Mouse (Mus musculus) G1E (cell line): ENCODE data around the gene Fgfr2. TPM values are rescaled to one million over a fixed set of nuclear protein-coding genes. Genes with fewer than 3 reads are reported as not detected.
A peak's percentile ranks its signal among the peaks of the same experiment; 100 is the strongest.

ENCODE experiments used
- ATAC-seq: 2 replicates; pipeline ENCODE4 v1.8.0; 2016; ENCODE audit warnings: mild to moderate bottlenecking; ENCODE audit not compliant: insufficient number of reproducible peaks, poor library complexity, low FRiP score, severe bottlenecking; ENCODE audit errors: extremely low read depth
- DNase-seq: peaks from one replicate; pipeline ENCODE4 v3.0.0; 2012; ENCODE audit warnings: low spot score
- H3K27me3 ChIP-seq: 2 replicates; pipeline ENCODE4 v1.6.1; 2012; ENCODE audit warnings: mild to moderate bottlenecking, low read length, inconsistent platforms; ENCODE audit not compliant: insufficient read depth
- H3K36me3 ChIP-seq: replicated peaks from 2 replicates; pipeline ENCODE3; 2012; ENCODE audit warnings: mild to moderate bottlenecking, inconsistent platforms
- H3K4me1 ChIP-seq: 2 replicates; pipeline ENCODE4 v1.6.1; 2012; ENCODE audit warnings: low read depth, low read length, inconsistent platforms, mixed read lengths; ENCODE audit not compliant: insufficient read depth
- H3K4me3 ChIP-seq: 2 replicates; pipeline ENCODE4 v1.5.1; 2012; ENCODE audit warnings: low read depth, mild to moderate bottlenecking, inconsistent platforms, low read length, moderate library complexity, mixed read lengths
- H3K9me3 ChIP-seq: replicated peaks from 2 replicates; pipeline ENCODE4 v1.6.1; 2012; ENCODE audit warnings: inconsistent platforms
- CTCF ChIP-seq: IDR thresholded peaks from 2 replicates; pipeline ENCODE4 v1.5.1; 2012; ENCODE audit warnings: low read depth, low read length, inconsistent platforms, mixed read lengths
- GATA1 ChIP-seq: IDR thresholded peaks from 2 replicates; pipeline ENCODE4 v1.6.1; 2012; ENCODE audit warnings: borderline replicate concordance, low read length, inconsistent platforms, mixed read lengths
- GATA2 ChIP-seq: IDR thresholded peaks from 2 replicates; pipeline ENCODE4 v1.6.1; 2012; ENCODE audit warnings: low read depth, low read length, inconsistent platforms, borderline replicate concordance
- POLR2AphosphoS5 ChIP-seq: IDR thresholded peaks from 2 replicates; pipeline ENCODE4 v1.6.1; 2012; ENCODE audit warnings: low read depth, low read length, inconsistent platforms; ENCODE audit not compliant: insufficient replicate concordance
- TAL1 ChIP-seq: conservative IDR thresholded peaks from 2 replicates; pipeline ENCODE4 v1.6.1; 2012; ENCODE audit warnings: low read depth, low read length, inconsistent platforms, mixed read lengths
- polyA plus RNA-seq: library from polyadenylated mRNA; stranded (reverse); fragments of >175 nt; gene quantifications from 2 replicates; pipeline ENCODE4 v1.2.3, GENCODE M21; 2012
- total RNA-seq, 2 experiments: library from RNA; stranded (forward) in 1 of 2; stranded (reverse) in 1 of 2; fragments of 200-1000 nt in 1 of 2; fragments of >200 nt in 1 of 2; fragmentation: Nextera tagmentation in 1 of 2; gene quantifications; 2 replicates each; pipeline ENCODE4 v1.2.3; 2014 to 2017

The Fgfr2 gene
- total and polyA plus RNA-seq, 3 experiments: 0.22 TPM; not detected in 2

DNA sequence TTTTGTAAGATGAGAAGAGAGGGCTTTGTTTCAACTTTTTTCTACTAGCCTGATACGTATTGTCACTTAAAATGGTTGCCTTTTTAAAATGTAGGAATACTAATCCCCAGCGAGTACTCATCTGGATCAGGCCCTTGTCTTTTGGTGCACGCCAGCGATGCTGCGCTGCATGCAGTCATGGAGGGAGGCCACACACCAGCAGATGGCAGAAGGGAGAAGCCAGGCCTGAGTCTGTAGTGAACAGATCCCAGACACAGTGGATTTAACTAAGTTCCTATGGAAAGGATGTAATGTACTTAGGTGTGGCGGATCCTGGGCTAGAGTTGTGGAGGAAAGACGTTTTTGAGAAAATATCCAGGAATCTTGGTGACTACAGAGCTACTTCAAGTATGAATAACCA is 239.1 kb downstream of the Fgfr2 start:
- H3K4me3 ChIP-seq: no peak overlapping the region
- ATAC-seq: no peak
- no peak for DNase-seq
- H3K9me3 ChIP-seq: no peaks in the 10 kb centered on the region
- no peaks in the 10 kb centered on the region for H3K4me1 ChIP-seq
- no peaks in the 10 kb centered on the region for H3K27me3 ChIP-seq
- peaks cover 68% of the 10 kb centered on the region for H3K36me3 ChIP-seq
- TF ChIP-seq GATA1: no peak
- TF ChIP-seq POLR2AphosphoS5: no peak
- no peak for TF ChIP-seq TAL1
- no peak for TF ChIP-seq GATA2
- TF ChIP-seq CTCF: no peak

GRCm38 (mm10) chr7:132882343-132882742 is 240.8 kb downstream of the Fgfr2 start:
- H3K36me3 ChIP-seq: peaks cover 83% of the 10 kb centered on the region
- DNase-seq: no peak

GRCm38 (mm10) chr7:132880276-132880675 is 242.9 kb downstream of the Fgfr2 start:
- H3K4me1 ChIP-seq: no peaks in the 10 kb centered on the region
- no peak overlapping the region for H3K4me3 ChIP-seq
- H3K9me3 ChIP-seq: no peaks in the 10 kb centered on the region
- DNase-seq (no peak), ATAC-seq (no peak)
- H3K36me3 ChIP-seq: peaks cover 96% of the 10 kb centered on the region
- TF ChIP-seq GATA2: no peak
- no peak for TF ChIP-seq GATA1
- TF ChIP-seq POLR2AphosphoS5: no peak
- no peak for TF ChIP-seq TAL1
- no peak for TF ChIP-seq CTCF
- no peaks in the 10 kb centered on the region for H3K27me3 ChIP-seq

More at GRCm38 (mm10) chr7:132882343-132882742, 240.8 kb downstream of the Fgfr2 start:
- Histone ChIP-seq H3K27me3 (no peaks in the 10 kb centered on the region), H3K9me3 (no peaks in the 10 kb centered on the region), H3K4me3 (no peak overlapping the region), H3K4me1 (no peaks in the 10 kb centered on the region)
- ATAC-seq: peak; percentile 40; the same call in 1 of the 2 replicates
- TF ChIP-seq GATA1 (no peak), CTCF (0 out of 2 replicates have a peak, but pooled peaks have one; percentile 13)

DNA sequence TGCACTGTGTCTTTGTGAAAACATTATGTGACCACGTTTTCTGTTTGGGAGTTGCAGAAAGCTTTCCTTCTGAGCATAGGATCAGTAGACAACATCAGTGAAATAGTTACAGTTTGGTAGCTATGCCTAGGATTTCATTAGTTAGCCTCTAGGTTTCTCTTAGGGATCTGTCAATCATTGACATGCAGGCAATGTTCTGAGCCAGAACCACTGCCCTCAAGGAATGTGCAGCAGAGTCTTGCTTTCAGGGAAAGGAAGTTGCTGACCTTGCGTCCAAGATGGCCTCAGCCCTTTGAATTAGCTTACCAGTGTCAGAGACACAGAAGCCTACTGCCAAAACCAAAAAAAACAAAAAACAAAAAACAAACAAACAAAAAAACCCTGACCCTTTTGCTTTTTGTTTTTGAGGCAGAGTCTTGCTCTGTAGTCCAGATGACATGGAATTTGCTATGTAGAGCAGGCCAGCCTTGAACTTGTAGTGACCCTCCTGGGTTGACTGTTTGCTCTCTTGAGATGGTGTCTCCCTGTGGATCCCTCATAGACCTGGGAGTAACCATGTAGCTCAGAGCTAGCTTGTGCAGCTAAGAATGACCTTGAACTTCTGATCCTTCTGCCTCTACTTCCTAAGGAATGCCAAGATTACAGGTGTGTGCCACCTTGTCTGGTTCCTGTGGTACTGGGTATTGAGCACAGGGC is 247.6 kb downstream of the Fgfr2 start:
- peaks cover 92% of the 10 kb centered on the region for H3K36me3 ChIP-seq

GRCm38 (mm10) chr7:132873043-132873442 is 250.1 kb downstream of the Fgfr2 start:
- TF ChIP-seq POLR2AphosphoS5: no peak
- Histone ChIP-seq H3K4me3 (no peak overlapping the region), H3K9me3 (no peaks in the 10 kb centered on the region), H3K27me3 (no peaks in the 10 kb centered on the region), H3K4me1 (no peaks in the 10 kb centered on the region), H3K36me3 (peaks cover 94% of the 10 kb centered on the region)
- peak; percentile 49 for ATAC-seq
- no peak for DNase-seq

More for the DNA sequence above, 247.6 kb downstream of the Fgfr2 start:
- Histone ChIP-seq H3K9me3 (no peaks in the 10 kb centered on the region), H3K4me3 (no peak overlapping the region), H3K4me1 (no peaks in the 10 kb centered on the region), H3K27me3 (no peaks in the 10 kb centered on the region)
- DNase-seq (no peak), ATAC-seq (no peak)
- TF ChIP-seq GATA2 (no peak), GATA1 (no peak), CTCF (no peak)

GRCm38 (mm10) chr7:132866316-132866715 is 256.8 kb downstream of the Fgfr2 start:
- H3K9me3 ChIP-seq: no peaks in the 10 kb centered on the region
- ATAC-seq (peak; percentile 15; the same call in 1 of the 2 replicates), DNase-seq (no peak)
- TF ChIP-seq GATA2 (no peak), POLR2AphosphoS5 (no peak), TAL1 (no peak), GATA1 (no peak), CTCF (no peak)
- H3K4me3 ChIP-seq: no peak overlapping the region
- H3K36me3 ChIP-seq: peaks cover 86% of the 10 kb centered on the region
- no peaks in the 10 kb centered on the region for H3K27me3 ChIP-seq
- peaks cover 15% of the 10 kb centered on the region for H3K4me1 ChIP-seq
